Mouse (Mus musculus) heart, adult 2 months (tissue): ENCODE data around the gene Gtse1.

Experiments
- CTCF ChIP-seq: fragments of 200-600 bp; IDR thresholded peaks from 2 replicates; pipeline ENCODE4 v1.8.1; 2022; ENCODE audit warnings: antibody characterized with exemption, mild to moderate bottlenecking, moderate library complexity
- EP300 ChIP-seq: fragments of 200-500 bp; IDR thresholded peaks from 2 replicates; pipeline ENCODE4 v1.6.1; 2011; ENCODE audit warnings: low read depth, low read length, control low read depth; ENCODE audit not compliant: insufficient read depth

DNA sequence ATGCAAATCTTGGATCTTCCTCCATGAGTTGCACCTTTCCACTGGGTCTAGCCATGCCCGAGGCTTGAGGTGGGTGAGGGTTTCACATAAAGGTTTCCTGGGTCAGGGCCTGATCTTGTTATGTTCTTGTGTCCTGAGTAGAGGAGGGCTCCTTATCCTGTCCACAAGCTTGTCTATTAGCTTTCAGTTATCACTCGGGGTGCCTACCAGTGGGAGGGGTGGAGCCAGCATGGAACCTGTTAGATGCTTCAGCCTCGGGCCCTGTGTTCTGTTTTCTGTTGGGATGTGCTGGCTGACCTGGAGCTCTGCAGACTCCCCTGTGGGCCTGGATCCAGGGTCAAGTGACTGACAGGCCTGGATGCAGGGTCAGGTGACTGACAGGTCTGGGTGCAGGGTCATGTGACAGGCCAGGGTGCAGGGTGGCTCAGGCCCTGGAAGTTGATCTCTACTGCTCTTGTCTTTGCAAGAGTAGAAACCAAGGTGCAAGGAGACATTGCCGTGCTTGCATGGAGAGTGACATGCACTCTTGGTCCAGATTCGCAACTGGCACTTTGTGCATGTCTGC lies 17.7 kb upstream of the Gtse1 start:
- TF ChIP-seq EP300, result no peak
- TF ChIP-seq CTCF, result no peak
